Mouse (Mus musculus) heart, postnatal 0 days (tissue): ENCODE data around the gene Myo18b.

ENCODE experiments used
- CTCF ChIP-seq: IDR thresholded peaks from 2 replicates; pipeline ENCODE4 v1.5.1; 2016; ENCODE audit warnings: antibody characterized with exemption, control low read depth, low read depth
- EP300 ChIP-seq: IDR thresholded peaks from 2 replicates; pipeline ENCODE4 v1.6.1; 2016; ENCODE audit warnings: antibody characterized with exemption, low read depth

- no peak for TF ChIP-seq CTCF
- TF ChIP-seq EP300 = no peak
These were observed 36.7 kb downstream of the Myo18b start for GRCm38 (mm10) chr5:112859379-112860035.
